Mouse (Mus musculus): ENCODE data around the gene Syt3.

- no peak for TF ChIP-seq GATA1 (IDR thresholded peaks at IDR 0.05; ENCODE audit: borderline replicate concordance, low read length)
- TF ChIP-seq FLI1 (IDR thresholded peaks at IDR 0.05; ENCODE audit: low read length) = no peak
These were observed 8.1 kb upstream of the Syt3 start for GRCm38 (mm10) chr7:44375793-44376192.
